Comparison of ENCODE assay signal across 8 mouse cellular contexts in the genomic region with DNA sequence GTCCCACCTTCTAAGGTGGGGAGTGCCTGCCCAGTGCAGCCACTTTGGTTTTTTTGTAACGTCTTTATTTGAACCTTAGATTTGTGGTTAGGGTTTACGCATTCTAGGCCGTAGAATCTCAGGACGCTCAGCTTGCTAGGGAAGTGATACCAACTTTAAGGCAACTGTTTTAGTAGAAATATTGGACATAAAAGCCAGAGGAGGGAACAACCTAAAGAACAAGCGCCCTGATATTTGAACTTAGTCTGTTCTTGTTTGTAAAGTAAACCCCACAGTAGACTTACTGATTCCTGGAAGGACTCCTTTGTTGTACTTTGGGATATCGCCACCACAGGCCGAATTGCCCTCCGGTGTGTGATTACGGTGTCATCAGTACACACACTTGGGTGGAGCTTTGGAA. TPM values are rescaled to one million over a fixed set of nuclear protein-coding genes. Genes with fewer than 3 reads are reported as not detected.
A peak's percentile ranks its signal among the peaks of the same experiment; 100 is the strongest.
DNase-seq lines count a peak whose midpoint lies in the region; ATAC-seq and TF ChIP-seq lines count a peak whose summit lies in the region.

No protein-coding gene starts in this region.

- H3K27me3 ChIP-seq in CH12.LX (replicated peaks), result no peaks in the 10 kb centered on the region
- no peaks in the 10 kb centered on the region for H3K27me3 ChIP-seq in forebrain, embryonic 16.5 days (replicated peaks; ENCODE audit: control insufficient read depth, insufficient read depth, low read length)

- WGBS in forebrain, embryonic 16.5 days, result 67% methylated on average over 9 of the region's 9 CpGs
- 25% methylated on average over 9 of the region's 9 CpGs for WGBS in macrophage (ENCODE audit: missing documents)

- intact Hi-C loops in gastrocnemius, adult 2 months (cut with DNase I), result no loop called here

- no peak for TF ChIP-seq EP300 in CH12.LX (IDR thresholded peaks at IDR 0.05; ENCODE audit: low read length)

- TF ChIP-seq POLR2A in CH12.LX (IDR thresholded peaks at IDR 0.05; ENCODE audit: low read depth, low read length), result no peak

- peak overlapping the region; percentile 91 for H3K4me2 ChIP-seq in CH12.LX (ENCODE audit: insufficient read depth, low read depth, poor library complexity, severe bottlenecking)
- peak overlapping the region; percentile 92 for H3K4me2 ChIP-seq in forebrain, embryonic 16.5 days (ENCODE audit: low read length)

- H3K4me1 ChIP-seq in CH12.LX (ENCODE audit: control insufficient read depth in 1 of 2, insufficient read depth in 2 of 2), result peaks cover 12 to 40% of the 10 kb centered on the region in 2 experiments
- peaks cover 21% of the 10 kb centered on the region for H3K4me1 ChIP-seq in forebrain, embryonic 16.5 days (replicated peaks; ENCODE audit: control insufficient read depth, insufficient read depth, low read length)

- H3K27ac ChIP-seq in gastrocnemius, adult 2 months, result peak overlapping the region; percentile 98
- H3K27ac ChIP-seq in CH12.LX (ENCODE audit: insufficient read depth, low read depth) (no peak overlapping the region), macrophage (peak overlapping the region; percentile 79)
- no peak overlapping the region for H3K27ac ChIP-seq in forebrain, embryonic 16.5 days (ENCODE audit: low read length)

- peak; percentile 21 for DNase-seq in gastrocnemius, adult 2 months
- DNase-seq in gastrocnemius, adult 8-10 months (ENCODE audit: low spot score in 2 of 2), result no peak
- DNase-seq in CH12.LX (ENCODE audit: extremely low read depth), result no peak
- no peak for DNase-seq in adrenal gland, postnatal 10 days
- no peak for DNase-seq in cerebellum, adult 8-10 months
- DNase-seq in adrenal gland, postnatal 36 days, result no peak

- ATAC-seq in forebrain, embryonic 16.5 days, result no peak

- TF ChIP-seq CTCF in gastrocnemius, adult 2 months (IDR thresholded peaks at IDR 0.05), result no peak
- TF ChIP-seq CTCF in CH12.LX (conservative IDR thresholded peaks at IDR 0.05 in 1 of 2, IDR thresholded peaks at IDR 0.05 in 1 of 2; ENCODE audit: low read depth in 2 of 2, low read length in 2 of 2), result no peak

- TF ChIP-seq RAD21 in CH12.LX (IDR thresholded peaks at IDR 0.05; ENCODE audit: low read depth, low read length), result no peak

- peak overlapping the region; percentile 93 for H3K9ac ChIP-seq in CH12.LX (ENCODE audit: insufficient read depth, low read depth)
- no peak overlapping the region for H3K9ac ChIP-seq in forebrain, embryonic 16.5 days (replicated peaks; ENCODE audit: low read depth, low read length)

- H3K4me3 ChIP-seq in gastrocnemius, adult 2 months, result peak overlapping the region; percentile 86
- H3K4me3 ChIP-seq in CH12.LX (replicated peaks in 1 of 3; ENCODE audit: low read depth in 2 of 3, low read length in 2 of 3, poor library complexity in 1 of 3), result peak overlapping the region; percentile 94 to 99 (median 97)
- peak overlapping the region; percentile 100 for H3K4me3 ChIP-seq in forebrain, embryonic 16.5 days (replicated peaks; ENCODE audit: low read length)
- peak overlapping the region; percentile 85 for H3K4me3 ChIP-seq in macrophage (ENCODE audit: inconsistent target)

- H3K79me2 ChIP-seq in CH12.LX (replicated peaks; ENCODE audit: control insufficient read depth, extremely low read depth, insufficient read depth, poor library complexity, severe bottlenecking) (peaks cover 58% of the 10 kb centered on the region), macrophage (ENCODE audit: inconsistent target) (peaks cover 61% of the 10 kb centered on the region)

- in situ Hi-C loops in CH12.LX (cut with MboI; ENCODE audit: low pct_ligation_motif_present, low pct_unique_long_range_greater_than_20kb, low sequenced_read_pairs), result no loop called here

- H3K36me3 ChIP-seq in CH12.LX (replicated peaks in 1 of 2; ENCODE audit: control insufficient read depth in 1 of 2, insufficient read depth in 1 of 2, low read length in 1 of 2) (peaks cover 0 to 17% of the 10 kb centered on the region in 2 experiments), macrophage (ENCODE audit: inconsistent target) (no peaks in the 10 kb centered on the region)
- H3K36me3 ChIP-seq in forebrain, embryonic 16.5 days (ENCODE audit: control insufficient read depth, insufficient read depth), result no peaks in the 10 kb centered on the region

- no peaks in the 10 kb centered on the region for H3K9me3 ChIP-seq in CH12.LX (replicated peaks; ENCODE audit: low read length)
- H3K9me3 ChIP-seq in forebrain, embryonic 16.5 days (ENCODE audit: control insufficient read depth, low read length), result no peaks in the 10 kb centered on the region

- dilution Hi-C loops in CH12.LX (cut with MboI; ENCODE audit: extremely low pct_ligation_motif_present, extremely low pct_unique_long_range_greater_than_20kb, low sequenced_read_pairs), result no loop called here

TF ChIP-seq in CH12.LX, 34 proteins besides CTCF, POLR2A, EP300 and RAD21:
- TF ChIP-seq MEF2A (IDR thresholded peaks at IDR 0.05; ENCODE audit: borderline replicate concordance, low read depth, low read length), result no peak
- 0 out of 2 replicates have a peak, but pooled peaks have one; percentile 12 for TF ChIP-seq IRF4 (IDR thresholded peaks at IDR 0.05; ENCODE audit: low read depth, low read length)
TF ChIP-seq in CH12.LX: peak in this region for 1.

RNA-seq across cellular contexts. Expression of gene Gm5129, which starts 1.2 kb away (rescaled TPM):
- not detected for total RNA-seq in gastrocnemius, adult 2 months (2021)
- total RNA-seq in gastrocnemius, adult 8-10 months (2022), result not detected
- total RNA-seq in CH12.LX (2012; rRNA removed), result 1.3 TPM in 1 of 2 replicates, not detected in the other
- total RNA-seq in CH12.LX (2014; rRNA removed), result not detected in 2 replicates
- not detected in 2 replicates for polyA plus RNA-seq in CH12.LX (2012; ENCODE audit: insufficient read length, low read depth)
- polyA plus RNA-seq in forebrain, embryonic 16.5 days (2015; fragmentation: Nextera tagmentation; extraction: Ambion mirVana), result not detected in 2 replicates
- total RNA-seq in macrophage (2018; cell fraction: chromatin; rRNA removed), result 10 to 100 TPM in 9 of 26 experiments, 1 to 10 TPM in 4, not detected in 13; 5.6 to 14.8 (median 11.9) TPM
- total RNA-seq in macrophage (2018; cell fraction: cytosol; rRNA removed), result 1 to 10 TPM in 4 of 26 experiments, not detected in 22; 1.2 to 2.8 (median 1.4) TPM
- 10 to 100 TPM in 8 of 26 experiments, 1 to 10 TPM in 9, not detected in 9; 5.7 to 32.4 (median 9.5) TPM for total RNA-seq in macrophage (2018; cell fraction: nucleus; rRNA removed)
- not detected in 3 replicates for polyA plus RNA-seq in macrophage (2018)
- total RNA-seq in adrenal gland, postnatal 10 days (2021), result not detected
- 1 to 10 TPM; 1.7 to 2.3 TPM for total RNA-seq in adrenal gland, postnatal 36 days (2021)

RNA-seq across cellular contexts. Expression of gene Dnajb6, which starts 1.5 kb away (rescaled TPM):
- 10 to 100 TPM; 76.9 to 78.9 TPM for total RNA-seq in gastrocnemius, adult 2 months (2021)
- total RNA-seq in gastrocnemius, adult 8-10 months (2022), result 10 to 100 TPM; 79.7 to 88.2 (median 83.7) TPM
- total RNA-seq in CH12.LX (2012; rRNA removed) (61.1 and 75.8 TPM in 2 replicates), CH12.LX (2014; rRNA removed) (196 and 228 TPM in 2 replicates)
- polyA plus RNA-seq in CH12.LX (2012; ENCODE audit: insufficient read length, low read depth) (117 and 140 TPM in 2 replicates), macrophage (2018) (140 to 211 TPM (median 197 TPM) in 3 replicates)
- 329 and 348 TPM in 2 replicates for polyA plus RNA-seq in forebrain, embryonic 16.5 days (2015; fragmentation: Nextera tagmentation; extraction: Ambion mirVana)
- total RNA-seq in macrophage (2018; cell fraction: chromatin; rRNA removed), result 100 to 1,000 TPM; 267 to 830 (median 398) TPM
- 100 to 1,000 TPM; 163 to 240 (median 193) TPM for total RNA-seq in macrophage (2018; cell fraction: cytosol; rRNA removed)
- total RNA-seq in macrophage (2018; cell fraction: nucleus; rRNA removed), result 100 to 1,000 TPM; 150 to 602 (median 272) TPM
- total RNA-seq in adrenal gland, postnatal 10 days (2021), result 100 to 1,000 TPM; 101 to 112 TPM
- 100 to 1,000 TPM; 131 to 139 TPM for total RNA-seq in adrenal gland, postnatal 36 days (2021)

Comparison
In these comparisons a context has a peak if more than half of its experiments do, and no peak if none do; other contexts are left out.
1. H3K27ac ChIP-seq: peak in gastrocnemius, adult 2 months (single experiment) and macrophage (single experiment); none in CH12.LX (single experiment) and forebrain, embryonic 16.5 days (single experiment).
2. Peak in every context shown above with its lines, with median percentiles within 50 percentile points of each other: H3K4me3 ChIP-seq.